Mouse (Mus musculus) right cerebral cortex, postnatal 36 days (tissue): ENCODE results near the gene Ints5.
"Not testable (repeated sequence)": the region's sequence is repeated elsewhere in the genome, so short reads cannot be mapped to it uniquely, and the experiment has no call there.

Experiments used
- DNase-seq, 2 experiments: peaks; one replicate each; pipeline ENCODE4 v3.0.0; 2022; ENCODE audit warnings: low spot score in 2 of 2, mixed read lengths in 1 of 2

The Ints5 gene

DNA sequence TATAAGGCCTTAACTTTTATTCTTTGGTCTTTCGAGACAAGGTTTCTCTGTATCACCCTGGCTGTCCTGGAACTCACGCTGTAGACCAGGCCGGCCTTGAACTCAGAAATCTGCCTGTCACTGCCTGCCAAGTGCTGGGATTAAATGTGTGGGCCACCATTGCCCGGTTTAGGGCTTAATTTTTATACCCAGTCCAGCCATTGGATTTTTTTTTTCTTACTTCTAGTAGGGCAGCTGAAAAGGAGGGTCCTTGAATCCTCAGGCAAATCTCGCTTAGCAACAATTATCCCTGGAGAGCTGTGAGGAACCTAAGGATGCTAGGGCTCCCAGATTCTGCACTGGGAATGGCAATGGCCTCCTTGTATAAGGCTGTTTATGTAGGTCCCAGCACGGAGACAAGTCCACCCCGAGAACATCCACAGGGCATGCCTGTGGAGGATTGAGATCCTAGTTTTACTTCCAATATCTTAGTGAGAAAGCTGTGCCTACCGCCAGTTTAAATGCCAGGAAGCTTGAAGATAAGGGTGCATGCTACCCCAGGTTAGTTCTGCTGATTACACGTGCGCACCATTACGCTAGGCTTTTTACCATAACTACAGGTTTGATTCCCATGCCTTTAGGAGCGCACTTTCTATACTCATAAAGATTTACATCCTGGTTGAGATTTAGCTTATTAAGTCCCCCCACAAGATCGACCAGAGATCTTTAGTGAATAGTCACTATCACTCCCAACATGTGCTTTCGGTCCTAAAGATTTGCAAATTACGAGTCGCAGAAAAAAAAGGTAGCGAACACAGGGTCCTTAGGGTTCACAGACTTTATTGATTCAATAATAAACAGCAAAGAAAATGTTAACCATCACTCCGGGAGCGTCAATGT is 5.0 kb upstream of the Ints5 start:
- no peak for DNase-seq

DNA sequence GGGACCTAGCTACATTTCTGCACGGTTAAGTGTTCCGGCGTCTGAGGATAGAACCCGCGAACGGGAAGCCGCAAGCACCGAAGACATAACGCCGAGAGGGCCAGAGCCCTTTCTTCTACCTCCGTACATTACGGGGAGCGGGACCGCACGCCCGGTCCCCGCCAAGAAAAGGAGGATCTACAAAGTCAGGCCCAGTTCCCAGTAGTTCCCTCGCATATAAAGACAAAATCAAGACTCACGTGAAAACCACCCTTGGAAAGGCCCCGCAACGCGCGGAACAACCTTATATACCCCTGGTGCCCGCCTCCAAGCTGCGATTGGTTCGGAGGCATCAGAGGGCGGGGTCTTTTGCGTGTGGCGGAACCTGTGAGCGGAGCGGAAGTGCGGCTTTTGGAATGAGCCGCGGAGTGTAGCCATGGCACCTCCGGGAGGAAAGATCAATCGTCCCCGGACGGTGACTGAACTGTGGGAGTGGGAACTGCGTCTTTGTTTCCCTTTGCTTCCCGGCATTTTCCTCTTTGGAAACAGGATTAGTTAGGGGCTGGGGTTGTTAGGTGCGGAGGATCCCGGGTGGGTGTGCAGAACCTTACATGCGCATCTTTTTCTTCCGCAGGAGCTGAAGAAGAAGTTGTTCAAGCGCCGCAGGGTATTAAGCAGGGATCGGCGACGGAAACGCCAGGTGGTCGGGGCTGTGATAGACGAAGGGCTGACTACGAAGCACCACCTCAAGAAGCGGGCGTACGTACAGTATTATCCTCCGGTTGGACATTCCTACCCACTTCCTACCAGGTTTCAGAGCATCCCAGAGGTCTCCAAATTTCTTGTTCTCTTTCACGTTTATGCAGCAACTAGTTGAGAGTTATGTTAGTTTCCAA is 4.1 kb upstream of the Ints5 start, which contains the start of the genes 1810009A15Rik and Gm49416:
TSS of gene 1810009A15Rik (plus strand) at position 343 of the 875 bp plus-strand sequence.
TSS of gene Gm49416 (plus strand) at position 416 of the 875 bp plus-strand sequence.
- DNase-seq: peak; percentile 91 to 93

DNA sequence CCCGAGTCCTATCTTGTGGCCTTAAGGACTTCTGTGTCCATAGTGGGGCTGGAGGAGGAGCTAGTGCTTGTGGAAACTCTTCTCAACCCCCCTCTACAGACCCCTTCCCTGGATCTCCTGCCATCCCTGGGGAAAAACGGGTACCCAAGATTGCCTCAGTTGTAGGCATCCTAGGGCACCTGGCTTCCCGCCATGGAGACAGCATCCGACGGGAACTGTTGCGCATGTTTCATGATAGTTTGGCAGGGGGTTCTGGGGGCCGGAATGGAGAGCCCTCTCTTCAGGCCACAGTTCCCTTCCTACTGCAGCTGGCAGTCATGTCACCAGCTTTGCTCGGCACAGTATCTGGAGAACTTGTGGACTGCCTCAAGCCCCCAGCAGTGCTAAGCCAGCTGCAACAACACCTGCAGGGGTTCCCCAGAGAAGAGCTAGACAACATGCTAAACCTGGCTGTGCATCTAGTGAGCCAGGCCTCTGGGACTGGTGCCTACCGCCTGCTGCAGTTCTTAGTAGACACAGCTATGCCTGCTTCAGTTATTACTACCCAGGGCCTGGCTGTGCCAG is 2.7 kb downstream of the Ints5 start:
- DNase-seq: no peak

DNA sequence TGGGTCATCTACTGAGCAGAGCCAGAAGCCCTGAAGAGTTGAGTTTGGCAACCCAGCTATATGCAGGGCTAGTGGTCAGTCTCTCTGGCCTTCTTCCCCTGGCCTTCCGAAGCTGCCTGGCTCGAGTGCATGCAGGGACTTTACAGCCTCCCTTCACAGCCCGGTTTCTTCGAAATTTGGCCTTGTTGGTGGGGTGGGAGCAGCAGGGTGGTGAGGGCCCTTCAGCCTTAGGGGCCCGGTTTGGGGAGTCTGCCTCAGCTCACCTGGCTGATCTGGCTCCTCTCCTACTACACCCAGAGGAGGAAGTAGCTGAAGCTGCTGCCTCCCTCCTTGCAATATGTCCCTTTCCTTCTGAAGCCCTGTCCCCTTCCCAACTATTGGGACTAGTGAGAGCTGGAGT is 3.4 kb downstream of the Ints5 start:
- DNase-seq: not testable (repeated sequence)

DNA sequence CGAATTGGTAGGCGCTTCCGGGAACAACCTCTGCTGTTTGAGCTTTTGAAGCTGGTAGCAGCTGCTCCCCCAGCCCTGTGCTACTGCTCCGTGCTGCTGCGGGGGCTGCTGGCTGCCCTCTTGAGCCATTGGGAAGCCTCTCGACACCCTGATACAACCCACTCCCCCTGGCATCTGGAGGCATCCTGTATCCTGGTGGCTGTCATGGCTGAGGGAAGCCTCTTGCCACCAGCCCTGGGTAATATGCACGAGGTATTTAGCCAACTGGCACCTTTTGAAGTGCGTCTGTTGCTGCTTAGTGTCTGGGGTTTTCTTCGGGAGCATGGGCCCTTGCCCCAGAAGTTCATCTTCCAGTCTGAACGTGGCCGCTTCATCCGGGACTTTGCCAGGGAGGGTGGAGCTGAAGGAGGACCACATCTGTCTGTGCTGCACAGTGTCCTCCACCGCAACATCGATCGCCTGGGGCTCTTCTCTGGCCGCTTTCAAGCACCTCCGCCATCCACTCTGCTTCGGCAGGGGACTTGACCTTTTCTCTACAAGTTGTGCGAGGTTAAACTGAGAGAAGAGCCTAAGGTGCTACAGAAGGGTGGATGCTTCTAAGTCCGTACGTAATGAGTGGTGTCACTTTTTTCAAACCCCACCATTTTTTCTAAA is 4.5 kb downstream of the Ints5 start:
- not testable (repeated sequence) for DNase-seq

DNA sequence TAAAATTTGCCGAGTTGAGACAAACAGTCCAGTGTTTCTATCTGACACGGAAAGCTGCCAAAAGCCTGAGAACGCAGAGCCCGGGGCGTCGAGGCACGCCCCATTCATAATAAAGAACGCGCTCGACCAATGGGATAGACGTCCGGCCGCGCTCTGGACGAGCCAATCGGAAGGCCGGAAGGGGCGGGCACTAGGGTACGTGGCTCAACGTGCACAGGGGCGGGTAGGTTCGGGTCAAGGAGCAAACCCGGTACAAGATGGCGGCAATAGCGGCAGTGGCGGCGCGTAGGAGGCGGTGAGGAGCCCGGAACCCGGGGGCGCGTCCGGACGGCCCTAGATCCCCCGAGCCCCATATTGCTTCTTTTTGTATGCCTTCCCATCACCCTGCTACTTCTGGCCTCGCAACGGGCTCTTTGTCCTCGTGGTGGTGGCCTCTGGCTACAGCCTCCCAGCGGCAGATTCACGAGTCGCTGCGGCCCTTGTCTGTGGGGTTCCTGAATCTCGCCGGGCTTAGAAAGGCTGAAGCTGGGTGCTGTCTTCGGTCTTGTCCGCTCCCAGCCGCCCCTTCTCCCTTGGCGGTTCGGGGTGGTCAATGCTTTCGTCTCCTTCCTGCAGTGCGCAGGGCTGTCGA is 5.2 kb downstream of the Ints5 start, which contains the start of gene Ganab:
TSS of gene Ganab (plus strand) at position 207 of the 631 bp plus-strand sequence.
- peak; percentile 95 to 97 for DNase-seq

DNA sequence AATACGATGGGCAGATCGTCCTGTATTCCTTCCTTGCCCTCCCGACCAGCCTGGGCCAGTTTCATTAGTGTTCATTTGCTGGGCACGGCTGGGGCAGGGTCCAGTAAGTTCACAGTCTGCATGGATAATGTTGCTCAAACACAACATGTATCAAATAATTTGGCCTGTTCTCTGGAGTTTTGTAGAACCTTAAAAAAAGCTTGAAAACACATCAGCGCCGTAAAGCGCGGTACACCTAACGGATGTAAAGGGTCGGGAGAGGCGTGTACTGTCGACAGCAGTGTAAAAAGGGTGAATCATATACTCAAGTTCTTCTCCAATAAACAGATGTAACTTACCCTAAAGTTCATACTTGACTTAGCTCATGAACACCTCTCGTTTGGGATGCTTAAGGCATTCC is 5.8 kb downstream of the Ints5 start:
- no peak for DNase-seq

DNA sequence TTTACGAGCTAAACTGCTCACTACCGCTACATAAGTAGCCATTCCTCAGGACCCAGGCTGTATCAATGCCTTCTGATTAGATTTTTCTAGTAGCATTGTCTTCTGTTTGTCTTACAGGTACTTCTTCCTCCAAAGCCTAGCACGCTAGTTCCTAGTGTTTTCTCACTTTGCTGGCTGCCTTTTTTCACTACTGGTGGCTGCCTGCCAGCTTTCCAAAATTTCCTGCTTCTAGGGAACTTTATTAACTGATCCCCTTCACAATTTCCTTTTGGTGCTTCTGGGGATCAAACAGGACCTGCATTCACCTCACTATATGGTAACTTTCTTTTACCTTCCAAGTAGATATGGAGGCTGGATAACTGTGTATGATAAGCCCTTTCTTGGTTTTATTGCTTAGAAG is 6.3 kb downstream of the Ints5 start:
- DNase-seq: no peak

DNA sequence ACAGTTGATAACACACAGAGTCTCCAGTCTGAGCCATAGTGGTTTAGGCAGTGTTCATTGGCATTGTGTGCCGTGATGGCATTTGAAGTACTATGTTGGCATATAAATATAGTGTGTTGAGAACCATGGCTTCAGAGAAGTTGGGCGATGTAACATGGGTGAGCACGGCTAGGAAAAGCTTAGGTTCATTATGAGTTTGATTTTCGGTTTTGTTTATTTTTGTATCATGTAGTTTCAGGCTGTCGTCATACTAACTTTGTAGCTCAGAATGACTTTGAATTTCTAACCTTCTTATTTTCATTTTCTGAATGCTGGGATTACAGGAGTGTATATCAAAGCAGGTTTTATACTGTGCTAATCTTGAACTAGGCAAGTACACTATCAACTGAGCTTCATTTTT is 10.6 kb downstream of the Ints5 start:
- DNase-seq: no peak

DNA sequence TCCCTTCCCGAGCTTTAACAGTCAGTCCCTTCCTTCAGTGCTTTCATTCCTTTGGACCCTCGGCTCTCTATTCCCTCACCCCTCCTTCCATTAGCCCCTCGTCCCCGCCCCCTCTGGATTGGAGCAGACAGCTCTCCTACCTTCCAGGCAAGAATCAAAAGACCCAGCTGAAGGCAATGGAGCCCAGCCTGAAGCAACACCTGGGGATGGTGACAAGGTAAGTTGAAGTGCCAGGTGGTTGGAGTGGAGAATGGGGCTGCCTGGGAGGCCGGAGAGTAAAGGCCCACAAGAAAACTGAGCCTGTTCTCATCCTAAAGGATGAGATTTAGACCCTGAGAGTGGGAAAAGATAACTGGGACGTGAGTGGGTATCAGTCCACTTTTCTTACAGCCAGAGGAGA is 15.7 kb downstream of the Ints5 start:
- DNase-seq: no peak

DNA sequence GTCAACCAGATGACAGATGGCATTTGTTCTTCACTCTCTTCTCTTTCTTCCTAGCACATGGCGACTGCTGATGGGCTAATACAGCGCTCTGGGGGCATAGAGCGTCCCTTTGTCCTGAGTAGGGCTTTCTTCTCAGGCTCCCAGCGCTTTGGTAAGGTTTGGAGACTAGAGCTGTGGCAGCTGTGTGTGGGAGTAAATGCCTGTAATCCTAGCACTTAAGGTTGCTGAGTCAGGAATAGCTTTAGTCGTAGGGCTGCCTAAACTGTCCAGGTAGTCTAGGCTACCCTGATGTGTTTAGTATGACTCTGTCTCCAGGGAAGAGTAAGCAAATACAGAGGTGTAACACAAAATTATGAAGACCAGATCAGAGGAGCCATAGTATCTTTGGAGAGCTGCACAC is 19.0 kb downstream of the Ints5 start:
- no peak for DNase-seq

DNA sequence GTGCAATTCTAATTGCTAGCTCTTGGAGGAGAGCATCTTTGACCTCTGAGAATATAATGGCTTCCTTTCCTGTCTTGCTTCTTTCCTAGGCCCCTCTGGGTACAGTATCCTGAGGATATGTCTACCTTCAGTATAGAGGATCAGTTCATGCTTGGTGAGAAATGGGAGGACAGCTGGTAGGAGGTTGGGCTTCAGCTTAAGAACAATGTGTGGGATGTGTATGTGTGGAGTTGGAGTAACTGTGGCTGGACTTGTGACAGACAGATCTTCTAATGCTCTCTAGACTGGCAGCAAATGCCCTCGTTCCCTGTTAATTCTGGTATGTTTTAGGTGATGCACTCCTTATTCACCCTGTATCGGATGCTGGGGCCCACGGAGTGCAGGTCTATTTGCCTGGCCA is 21.4 kb downstream of the Ints5 start:
- peak in 1 of 2 experiments; percentile 61 for DNase-seq

DNA sequence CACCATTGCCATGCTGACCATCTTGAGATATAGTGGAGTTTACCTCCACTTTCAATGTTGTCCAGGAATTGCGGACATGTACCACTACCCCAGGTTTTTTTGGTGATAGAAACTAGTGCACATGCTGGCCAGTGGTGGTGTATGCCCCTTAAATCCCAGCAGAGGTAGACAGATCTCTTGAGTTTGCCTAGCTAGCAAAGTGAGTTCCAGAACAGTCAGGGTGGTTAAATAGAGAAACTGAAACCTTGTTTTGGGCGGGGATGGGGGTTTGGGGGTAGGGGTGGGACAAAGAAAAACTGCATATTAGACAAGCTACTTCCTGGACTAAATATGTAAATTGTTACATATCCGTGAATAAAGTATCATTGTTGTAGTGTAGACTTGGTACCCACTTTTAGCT is 26.2 kb downstream of the Ints5 start:
- DNase-seq: no peak

DNA sequence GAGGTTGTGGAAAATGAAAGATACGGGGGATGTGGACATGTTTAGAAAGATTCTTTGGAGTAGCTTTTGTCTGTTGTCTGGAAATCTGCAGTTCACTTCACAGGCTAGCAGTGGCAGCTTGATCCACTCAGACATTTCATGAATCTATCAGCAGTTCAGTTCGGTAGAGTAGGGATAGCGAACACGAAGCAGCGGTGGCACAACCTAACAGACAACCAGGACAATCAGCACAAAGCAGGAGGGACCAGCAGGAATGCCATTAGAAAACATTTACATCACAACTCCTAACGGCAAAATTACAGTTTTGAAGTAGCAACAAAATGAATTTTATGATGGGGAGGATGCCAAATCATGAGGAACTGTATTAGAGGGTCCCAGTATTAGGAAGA is 26.9 kb downstream of the Ints5 start:
- DNase-seq: no peak

DNA sequence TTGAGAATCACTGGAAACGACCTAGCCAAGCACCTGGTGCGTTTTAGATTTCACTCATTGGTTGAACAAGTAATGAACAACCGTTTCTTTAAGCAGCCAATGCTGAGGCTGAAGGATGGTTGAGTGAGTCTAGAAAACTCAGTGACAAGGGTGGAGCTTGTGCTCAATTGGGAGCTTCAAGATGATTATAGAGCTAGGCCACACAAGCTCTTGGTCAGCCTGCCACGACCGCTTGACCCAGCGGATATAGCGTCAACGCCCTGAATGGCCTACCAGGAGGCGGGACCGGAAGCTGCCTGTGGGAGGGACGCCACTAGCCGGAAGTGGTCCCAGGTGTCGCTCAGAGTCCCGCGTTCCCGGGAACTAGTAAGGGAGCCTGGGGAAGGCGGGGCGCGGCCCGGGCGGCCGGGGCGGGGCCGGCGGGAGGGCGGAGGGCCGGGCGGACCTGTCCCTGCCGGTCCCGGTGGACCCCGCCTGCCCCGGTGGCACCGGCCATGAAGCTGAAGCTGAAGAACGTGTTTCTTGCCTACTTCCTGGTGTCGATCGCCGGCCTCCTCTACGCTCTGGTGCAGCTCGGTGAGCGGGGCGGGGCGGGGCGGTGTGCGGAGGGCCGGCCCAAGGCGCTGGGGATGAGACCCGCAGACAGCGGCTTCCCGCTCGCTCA is 27.4 kb downstream of the Ints5 start, which contains the start of gene B3gat3:
TSS of gene B3gat3 (plus strand) at position 302 of the 664 bp plus-strand sequence.
- peak; percentile 92 to 94 for DNase-seq

DNA sequence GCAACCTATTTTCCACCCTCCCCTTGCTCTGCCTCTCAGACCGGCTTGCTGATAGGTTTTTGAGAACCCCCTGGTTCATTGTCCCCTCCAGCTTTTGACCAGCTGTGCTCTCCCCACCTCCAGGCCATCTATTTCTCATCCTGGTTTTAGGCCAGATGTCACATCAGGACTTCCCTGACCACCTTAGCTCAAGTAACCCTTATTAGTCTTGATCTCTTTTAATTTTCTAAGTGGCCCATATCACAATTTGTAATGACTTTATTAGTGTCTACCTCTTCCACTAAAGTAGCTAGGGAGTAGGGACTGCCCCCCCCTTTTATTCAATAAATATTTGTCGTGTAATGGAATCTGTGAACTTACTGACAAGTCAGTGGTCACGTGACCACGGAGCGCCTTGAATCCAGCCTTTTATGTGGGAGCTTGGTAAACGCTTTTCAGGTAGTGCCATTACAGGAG is 28.1 kb downstream of the Ints5 start:
- no peak for DNase-seq

DNA sequence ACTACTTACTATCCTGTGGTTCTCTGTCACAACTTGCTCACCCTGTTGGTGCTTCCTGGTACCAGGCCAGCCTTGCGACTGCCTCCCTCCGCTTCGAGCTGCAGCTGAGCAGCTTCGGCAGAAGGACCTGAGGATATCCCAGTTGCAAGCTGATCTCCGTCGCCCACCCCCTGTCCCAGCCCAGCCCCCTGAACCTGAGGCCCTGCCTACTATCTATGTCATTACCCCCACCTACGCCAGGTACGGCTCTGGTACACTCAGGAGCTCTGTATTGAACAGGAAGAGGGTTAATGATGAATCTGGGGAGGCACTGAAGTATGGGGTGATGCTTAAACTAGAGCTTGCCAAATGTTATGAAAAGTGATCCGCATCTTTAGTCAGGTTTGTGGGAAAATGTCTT is 28.9 kb downstream of the Ints5 start:
- DNase-seq: no peak

DNA sequence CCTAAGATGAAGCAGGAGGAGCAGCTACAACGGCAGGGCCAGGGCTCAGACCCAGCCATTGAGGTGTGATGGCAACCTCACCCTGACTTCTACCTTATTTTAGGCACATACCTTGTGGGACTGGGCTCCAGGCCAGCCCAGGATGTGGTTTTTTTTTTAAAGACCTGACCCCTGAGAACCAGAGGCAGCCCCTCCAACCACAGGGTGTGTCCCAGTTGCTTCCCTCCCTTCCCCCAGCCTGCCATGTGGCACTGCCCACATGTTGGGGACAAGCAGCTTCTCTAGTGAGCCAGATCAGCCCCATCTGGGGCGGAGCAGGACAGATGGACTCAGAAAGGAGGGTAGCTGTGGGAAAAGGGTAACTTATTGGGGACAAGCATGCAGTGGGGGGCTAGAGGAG is 34.0 kb downstream of the Ints5 start:
- DNase-seq: no peak

DNA sequence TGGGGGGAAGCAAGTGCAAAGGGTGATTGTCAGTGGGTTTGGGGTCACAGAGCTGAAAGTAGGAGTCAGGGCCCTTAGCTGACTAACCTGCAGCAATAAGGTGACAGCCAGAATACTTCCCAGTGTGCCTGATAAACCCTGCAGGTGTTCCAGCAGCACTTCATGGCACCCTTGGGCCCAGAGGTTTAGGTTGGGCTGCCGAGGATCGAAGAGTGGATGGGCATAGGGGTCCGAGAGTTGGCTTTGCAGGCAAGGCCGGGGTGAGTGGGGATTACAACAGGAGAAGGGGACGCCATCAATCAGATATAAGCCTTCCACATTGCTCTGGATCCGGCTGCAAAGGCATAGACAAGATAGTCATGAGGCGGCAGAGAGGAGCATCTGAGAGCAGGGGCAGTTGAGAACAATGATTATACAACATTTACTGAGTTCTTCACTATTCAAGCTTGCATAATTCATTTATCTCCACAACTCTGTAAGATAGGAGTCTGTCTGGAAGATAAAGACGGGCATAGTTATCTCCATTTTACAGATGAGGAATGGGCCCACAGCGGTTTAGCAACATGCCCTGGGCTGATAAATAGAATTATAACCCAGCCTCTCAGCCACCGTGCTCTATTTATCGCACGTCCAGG is 35.2 kb downstream of the Ints5 start:
- no peak for DNase-seq

DNA sequence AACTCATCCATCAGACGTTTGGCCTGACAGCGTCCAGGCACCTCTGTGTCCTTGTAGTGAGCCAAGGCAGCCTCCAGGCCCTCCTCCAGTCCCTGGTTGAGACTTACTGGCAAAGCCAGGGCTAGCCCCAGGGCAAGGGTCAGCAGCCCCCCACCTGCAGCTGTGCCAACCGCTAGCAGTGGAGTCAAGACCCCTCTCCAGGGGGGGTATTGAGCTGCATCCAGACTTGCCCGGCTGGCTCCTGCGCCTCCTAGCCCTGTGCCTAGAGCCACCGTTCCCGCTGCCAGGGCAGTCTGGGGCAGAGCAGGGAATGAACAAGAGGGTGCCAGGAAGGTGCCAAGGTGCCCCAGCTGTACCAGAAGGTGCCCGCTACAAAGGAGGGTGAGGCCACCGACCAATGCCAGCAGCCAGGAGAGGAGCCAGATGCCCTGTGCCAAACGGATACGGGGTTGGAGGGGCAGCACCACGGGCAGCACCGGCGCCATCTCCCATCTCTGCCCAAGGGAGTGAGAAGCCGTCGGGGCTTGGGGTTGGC is 36.0 kb downstream of the Ints5 start:
- DNase-seq: no peak
